Mouse (Mus musculus): ENCODE measurements at regions not wholly inside any gene's neighbourhood (a gene's known extent, or its start where the extent isn't known, plus 50 kb on each side); places are given as distances from the start of the nearest gene placed in this dataset.

DNA sequence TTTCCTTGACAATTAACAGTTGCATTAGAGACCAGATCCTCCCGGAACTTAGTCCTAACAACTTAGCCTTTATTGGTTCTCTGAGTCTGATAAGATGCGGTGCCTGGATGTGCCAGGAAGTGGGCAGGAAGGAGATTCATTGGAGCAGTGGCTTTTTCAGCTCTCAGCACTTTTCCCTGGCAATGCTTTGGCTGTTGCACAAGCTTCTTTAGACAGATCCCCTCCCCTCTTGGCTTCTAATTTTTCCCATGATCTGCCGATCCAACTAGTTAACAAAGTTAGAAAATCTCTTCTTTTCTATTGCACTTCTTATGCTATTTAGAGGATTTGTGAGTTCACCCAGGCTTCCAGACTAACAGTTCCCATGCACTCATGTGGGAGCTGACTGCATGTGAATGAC, 211.1 kb upstream of the Xrcc4 start:
- TF ChIP-seq CTCF (IDR thresholded peaks at IDR 0.05; ENCODE audit: extremely low read depth, insufficient read depth, insufficient read length, insufficient replicate concordance), result no peak
- no peak for TF ChIP-seq POLR2A (IDR thresholded peaks at IDR 0.05; ENCODE audit: low read depth, low read length)
